Mouse (Mus musculus): ENCODE measurements around the gene Sdr42e1.
A peak's percentile ranks its signal among the peaks of the same experiment; 100 is the strongest.

Gene Sdr42e1

GRCm38 (mm10) chr8:117667349-117668124, 6.0 kb downstream of the Sdr42e1 start:
- peak; percentile 91 for DNase-seq (ENCODE audit: extremely low read depth, low read depth, low spot score)

- DNase-seq (ENCODE audit: extremely low read depth, low read depth, low spot score) = no peak
Observed at GRCm38 (mm10) chr8:117660358-117661031, 13.0 kb downstream of the Sdr42e1 start.

DNA sequence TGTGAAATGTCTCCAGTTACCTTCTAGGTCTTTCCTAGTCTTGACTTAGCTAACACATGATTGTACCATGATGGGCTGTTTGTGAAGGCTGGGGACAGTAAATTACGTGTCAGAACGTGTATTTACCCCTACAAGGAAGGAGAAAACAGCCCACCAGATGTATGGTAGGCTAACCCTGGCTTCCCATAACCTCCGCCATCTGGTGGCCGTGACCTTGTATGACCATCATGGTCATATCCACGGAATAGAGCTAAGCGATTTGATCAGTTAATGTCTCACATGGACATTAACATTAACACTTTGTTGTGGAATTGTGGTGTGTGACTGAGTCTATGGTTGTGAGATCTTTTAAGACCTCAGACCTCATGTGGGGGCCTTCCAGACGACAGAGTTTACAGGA, 14.5 kb downstream of the Sdr42e1 start:
- no peak for DNase-seq (ENCODE audit: extremely low read depth, low read depth, low spot score)

- no peak for DNase-seq (ENCODE audit: extremely low read depth, low read depth, low spot score)
Observed at GRCm38 (mm10) chr8:117652318-117652717, 21.2 kb downstream of the Sdr42e1 start.

DNA sequence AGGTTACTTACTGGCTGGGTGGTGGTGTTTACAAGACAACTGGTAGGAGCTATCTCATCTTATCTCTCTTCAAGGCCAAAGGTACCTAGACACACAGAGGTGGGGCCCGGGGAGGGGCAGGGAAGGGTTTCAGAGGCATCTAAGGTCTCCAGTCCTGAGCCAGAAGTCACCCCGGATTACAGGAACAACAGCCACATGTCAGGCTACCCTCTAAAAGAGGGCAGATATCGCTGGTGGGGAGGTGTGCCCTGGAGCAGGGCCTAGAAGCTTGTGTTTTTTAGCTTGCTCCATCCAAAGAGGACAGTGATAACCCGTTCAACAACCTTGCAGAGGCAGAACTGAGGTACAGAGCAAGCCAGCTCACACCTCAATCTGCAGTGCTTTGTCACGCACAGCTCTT, 27.0 kb downstream of the Sdr42e1 start:
- DNase-seq (ENCODE audit: extremely low read depth, low read depth, low spot score) = no peak

GRCm38 (mm10) chr8:117646020-117646419, 27.5 kb downstream of the Sdr42e1 start:
- no peak for DNase-seq (ENCODE audit: extremely low read depth, low read depth, low spot score)

DNA sequence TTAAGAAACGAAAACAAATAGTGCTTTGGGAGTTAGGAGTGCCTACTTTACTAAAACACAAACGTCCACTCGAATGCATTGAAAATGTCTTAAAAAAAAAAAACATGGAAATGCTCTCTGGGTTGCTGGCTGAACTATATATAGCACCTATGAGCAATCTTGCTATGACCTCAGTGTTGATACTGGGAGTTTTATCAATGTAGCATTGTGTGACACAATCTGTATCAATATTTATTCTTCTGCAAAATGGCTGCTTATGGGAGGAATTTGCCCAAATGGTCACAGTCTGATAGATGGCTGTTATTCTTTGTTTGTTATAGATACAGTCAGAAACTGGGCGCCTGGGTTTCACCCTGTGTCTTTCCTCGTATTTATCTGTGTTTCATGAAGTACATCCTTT, 28.0 kb downstream of the Sdr42e1 start:
- no peak for DNase-seq (ENCODE audit: extremely low read depth, low read depth, low spot score)

GRCm38 (mm10) chr8:117639631-117640030, 33.9 kb downstream of the Sdr42e1 start:
- no peak for DNase-seq (ENCODE audit: extremely low read depth, low read depth, low spot score)

GRCm38 (mm10) chr8:117637462-117637861, 36.0 kb downstream of the Sdr42e1 start:
- DNase-seq (ENCODE audit: extremely low read depth, low read depth, low spot score) = no peak

GRCm38 (mm10) chr8:117634406-117634805, 39.1 kb downstream of the Sdr42e1 start:
- DNase-seq (ENCODE audit: extremely low read depth, low read depth, low spot score) = no peak

DNA sequence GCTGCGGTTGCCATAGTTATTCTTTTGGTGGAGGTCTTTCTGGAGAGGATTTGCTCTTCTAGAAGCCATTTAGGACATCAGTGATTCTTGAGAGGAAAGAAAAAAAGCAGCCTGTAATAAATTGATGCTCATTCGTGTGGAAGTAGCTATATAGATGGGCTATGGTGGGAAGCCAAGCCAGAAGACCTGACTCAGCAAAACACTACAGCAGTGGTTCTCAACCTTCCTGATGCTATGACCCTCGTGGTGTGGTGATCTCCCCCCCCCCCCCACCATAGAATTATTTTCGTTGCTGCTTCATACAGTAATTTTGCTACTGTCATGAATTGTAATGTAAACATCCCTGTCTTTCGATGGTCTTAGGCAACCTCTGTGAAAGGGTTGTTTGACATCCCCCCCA, 41.0 kb downstream of the Sdr42e1 start:
- no peak for DNase-seq (ENCODE audit: extremely low read depth, low read depth, low spot score)

- no peak for DNase-seq (ENCODE audit: extremely low read depth, low read depth, low spot score)
Observed at GRCm38 (mm10) chr8:117627096-117627495, 46.4 kb downstream of the Sdr42e1 start.

- no peak for DNase-seq (ENCODE audit: extremely low read depth, low read depth, low spot score)
Observed at GRCm38 (mm10) chr8:117626040-117626838, 47.2 kb downstream of the Sdr42e1 start.

DNA sequence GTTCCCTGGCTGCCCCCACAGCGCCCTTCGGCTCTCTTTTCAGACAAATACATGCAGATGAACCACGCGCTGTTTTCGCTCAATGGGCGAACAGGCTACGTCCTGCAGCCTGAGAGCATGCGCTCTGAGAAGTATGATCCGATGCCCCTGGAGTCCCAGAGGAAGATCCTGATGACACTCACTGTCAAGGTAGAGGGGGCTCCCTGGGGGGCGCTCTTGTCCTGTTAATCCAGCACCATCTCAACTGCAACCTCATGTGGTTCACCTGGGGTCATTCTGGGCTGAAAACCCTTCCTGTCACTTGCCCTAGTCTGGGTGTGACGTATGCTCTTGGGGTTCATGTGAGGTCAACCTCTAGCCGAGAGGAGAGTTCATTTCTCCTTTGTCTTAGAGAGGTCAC, 60.6 kb downstream of the Sdr42e1 start:
- DNase-seq (ENCODE audit: extremely low read depth, low read depth, low spot score) = no peak
